Mouse (Mus musculus) heart, postnatal 4 days (tissue): ENCODE data around the gene Nek6. TPM values are rescaled to one million over a fixed set of nuclear protein-coding genes. Genes with fewer than 3 reads are reported as not detected.

ENCODE experiments used
- DNase-seq: peaks from one replicate; pipeline ENCODE4 v3.0.0; 2021
- total RNA-seq, 2 experiments: library from RNA; stranded (reverse); gene quantifications; 2 replicates each; pipeline ENCODE4 v1.2.3; 2021

Gene Nek6
- total RNA-seq, result 10 to 100 TPM; 24.8 to 26.0 TPM

DNA sequence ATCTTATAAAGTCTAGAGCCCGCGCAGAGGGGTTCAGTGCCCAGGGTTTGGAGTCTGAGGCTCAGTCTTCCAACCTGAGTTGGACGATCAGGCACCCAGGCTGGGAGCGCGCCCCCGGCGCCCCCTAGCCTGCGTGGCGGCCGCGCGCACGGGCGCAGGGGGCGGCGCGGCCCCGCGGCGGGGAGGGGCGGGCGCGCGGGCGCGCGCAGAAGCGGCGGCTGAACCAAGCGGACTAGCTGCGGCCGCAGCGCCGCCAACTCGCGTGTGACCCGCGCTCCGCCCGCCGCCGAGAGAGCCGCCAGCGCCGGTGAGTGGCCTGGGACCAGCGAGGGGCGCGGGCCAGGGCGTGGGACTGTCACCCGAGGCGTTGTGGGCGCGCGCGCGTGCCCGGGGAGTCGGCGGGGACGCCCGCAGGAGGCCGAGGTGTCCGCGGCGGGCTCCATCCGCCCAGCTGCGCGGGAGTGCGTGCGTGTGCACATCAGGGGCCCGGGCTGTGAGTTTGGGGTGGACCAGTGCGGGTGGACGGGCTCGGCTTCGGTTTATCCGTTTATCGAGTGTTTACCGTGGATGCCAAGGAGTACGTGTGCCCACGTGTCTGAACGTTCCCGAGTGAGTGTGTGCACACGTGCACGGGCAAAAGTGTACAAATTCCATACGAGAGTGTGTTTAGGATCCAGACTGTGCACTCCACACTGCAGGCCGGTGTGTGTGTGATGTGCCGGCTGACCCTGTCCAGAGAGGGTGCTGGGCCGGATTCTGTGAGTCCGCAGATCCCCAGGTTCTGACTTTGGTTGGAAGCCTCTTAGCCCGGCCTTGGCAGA is at the start of gene Nek6:
Gene Nek6, plus strand, starts transcription at position 157 of the 821 bp plus-strand sequence.
- peak; percentile 74 for DNase-seq

DNA sequence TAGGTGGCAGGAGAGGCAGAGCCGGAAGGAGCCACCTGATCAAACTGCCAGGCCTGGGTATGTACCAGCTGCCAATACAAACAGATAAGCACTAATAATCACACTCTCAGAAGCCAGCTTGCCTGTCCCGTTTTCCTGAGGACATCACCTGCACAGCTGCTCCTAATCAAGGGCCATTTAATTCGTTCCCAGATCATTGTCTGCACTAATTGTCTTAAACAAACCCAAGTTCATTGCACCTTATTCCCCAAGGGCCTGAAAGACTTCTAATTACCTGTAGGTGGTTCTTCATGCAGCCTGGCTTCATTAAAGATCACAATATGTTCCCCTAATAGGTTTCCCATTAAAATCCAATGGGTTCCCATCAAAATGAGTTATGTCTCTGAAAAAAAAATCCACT is 49.1 kb upstream of the Nek6 start:
- no peak for DNase-seq

DNA sequence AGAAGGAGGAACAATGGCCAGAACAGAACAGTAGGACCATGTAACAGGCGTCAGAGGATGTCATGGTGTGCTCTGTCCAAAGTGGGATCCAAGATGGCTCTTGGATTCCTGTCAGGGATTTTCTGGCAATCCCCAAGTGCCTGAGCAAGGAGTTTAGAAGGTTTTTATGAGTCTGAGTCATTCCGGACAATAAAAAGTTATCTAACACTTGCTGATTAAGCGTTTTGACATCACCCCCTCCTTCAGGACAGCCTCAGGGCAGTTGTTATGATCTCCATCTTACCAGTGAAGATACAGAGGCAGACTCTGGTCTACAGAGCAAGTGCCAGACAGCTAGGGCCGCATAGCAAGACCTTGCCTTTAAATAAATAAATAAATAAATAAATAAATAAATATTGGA is 42.6 kb upstream of the Nek6 start:
- DNase-seq, result no peak

DNA sequence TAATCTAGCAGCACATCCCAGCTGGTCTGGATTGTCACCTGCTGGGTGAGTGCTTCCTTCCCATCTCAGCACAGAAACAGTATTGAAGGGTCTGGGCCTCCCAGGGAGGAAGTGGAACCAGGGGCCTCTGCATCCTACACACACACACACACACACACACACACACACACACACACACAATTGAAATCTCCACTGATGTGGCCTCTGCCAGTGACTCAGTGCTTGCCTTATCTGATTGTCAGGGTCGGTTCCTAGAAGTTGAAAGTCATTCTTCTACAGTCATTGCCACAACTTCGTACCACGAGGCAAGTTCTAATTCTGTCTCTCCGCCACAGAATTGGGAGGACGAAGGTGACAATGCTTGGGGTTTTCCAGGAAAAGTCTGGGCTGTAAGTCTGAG is 39.7 kb upstream of the Nek6 start:
- DNase-seq, result no peak

DNA sequence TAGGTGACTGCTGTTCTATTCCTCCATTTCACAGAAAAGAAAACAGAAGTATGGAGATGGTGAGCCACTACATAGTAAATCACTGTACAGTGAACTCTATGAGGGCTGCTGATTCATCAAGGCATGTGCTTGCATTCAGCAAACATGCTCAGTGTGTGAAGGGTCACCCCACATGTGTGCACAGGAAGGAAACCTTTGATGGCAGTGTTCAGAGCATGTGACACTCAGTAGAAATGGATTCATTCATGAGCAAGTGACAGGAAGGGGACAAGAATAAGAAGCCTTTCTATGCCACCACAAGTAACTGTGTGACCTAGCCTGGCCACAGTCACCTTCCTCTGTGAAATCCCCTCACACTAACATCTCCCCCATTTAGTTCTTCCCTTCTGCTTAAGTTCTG is 38.6 kb upstream of the Nek6 start:
- DNase-seq, result no peak

DNA sequence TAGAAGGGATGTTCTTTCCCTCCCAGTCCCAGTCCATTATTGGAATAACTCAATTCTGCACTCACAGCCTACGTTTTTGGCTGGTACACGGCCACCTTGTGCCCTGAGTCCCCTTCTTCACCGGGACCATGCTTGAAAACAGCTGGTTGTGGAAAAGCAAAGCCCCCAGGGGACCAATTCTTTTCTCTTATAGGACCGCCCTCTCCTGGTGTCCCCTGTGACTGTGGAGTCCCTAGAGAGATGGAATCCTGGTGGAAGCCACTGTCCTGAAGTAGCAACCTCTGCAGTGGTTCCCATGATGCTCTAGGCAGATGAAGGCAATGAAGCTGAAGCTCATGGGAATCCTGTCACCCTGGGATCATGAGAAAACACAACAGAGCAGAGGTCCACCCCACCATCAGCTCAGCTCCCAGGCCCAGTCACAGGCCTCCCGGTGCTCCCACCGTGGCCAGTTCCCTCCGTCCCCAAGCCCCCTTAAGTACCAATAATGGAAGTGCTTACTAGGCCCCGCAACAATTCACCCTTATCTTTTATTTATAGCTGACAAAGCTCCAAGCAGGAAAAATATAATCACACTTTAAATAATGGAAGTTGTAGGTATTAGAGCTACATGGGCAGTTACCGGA is 34.5 kb upstream of the Nek6 start:
- no peak for DNase-seq

DNA sequence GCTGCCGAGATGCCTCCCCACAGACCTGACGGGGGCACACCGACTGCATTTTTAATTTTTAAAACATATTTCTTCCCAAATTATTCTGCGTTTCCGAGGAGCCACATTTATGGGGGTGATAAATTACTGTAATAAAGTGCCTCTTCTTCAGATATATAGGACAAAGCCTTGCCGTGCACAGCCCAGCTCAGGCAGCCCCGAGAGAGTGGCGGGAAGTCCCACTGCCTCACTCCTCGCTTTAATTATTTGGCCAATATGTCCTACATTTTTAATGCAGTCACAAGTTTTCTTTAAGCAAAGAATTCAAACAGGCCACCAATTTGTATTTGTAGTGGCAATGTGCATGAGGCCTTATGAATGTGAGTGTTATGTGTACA is 34.0 kb upstream of the Nek6 start:
- no peak for DNase-seq

DNA sequence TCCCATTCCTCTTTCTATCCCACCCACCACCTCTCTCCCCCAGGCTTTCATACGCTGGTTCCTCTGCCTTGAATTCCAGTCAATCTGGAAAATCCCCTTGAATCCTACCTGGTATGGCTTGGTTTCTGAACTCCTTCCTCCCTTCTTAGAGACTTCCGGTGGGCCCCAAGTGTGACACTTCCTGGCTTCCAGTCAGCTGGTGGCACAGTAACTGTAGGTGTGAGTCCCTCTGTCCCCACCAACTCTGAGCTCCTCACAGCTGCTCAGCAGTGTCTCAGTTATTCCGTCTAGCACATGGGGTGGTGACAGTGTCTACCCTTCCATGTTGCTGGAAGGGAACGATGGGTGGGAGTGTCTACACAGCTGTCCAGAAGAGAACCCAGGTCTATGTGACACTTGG is 32.8 kb upstream of the Nek6 start:
- no peak for DNase-seq

DNA sequence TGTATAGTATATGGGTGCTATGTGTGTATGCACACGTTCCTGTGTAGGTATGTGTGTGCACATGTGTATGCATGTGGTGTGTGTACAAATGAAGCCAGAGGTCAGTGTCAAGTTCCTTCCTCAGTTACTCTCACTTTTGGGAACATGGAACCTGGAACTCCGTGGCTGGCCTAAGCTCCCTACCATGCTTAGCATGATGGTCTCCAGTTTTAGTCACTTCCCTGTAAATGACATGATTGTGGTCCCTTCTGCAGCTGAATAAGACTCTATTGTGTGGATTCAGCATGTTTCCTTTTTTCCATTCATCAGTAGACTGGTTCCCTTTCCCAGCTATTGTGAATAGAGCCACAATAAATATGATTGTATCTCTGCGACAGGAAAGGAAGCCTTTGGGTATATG is 31.9 kb upstream of the Nek6 start:
- DNase-seq, result no peak

DNA sequence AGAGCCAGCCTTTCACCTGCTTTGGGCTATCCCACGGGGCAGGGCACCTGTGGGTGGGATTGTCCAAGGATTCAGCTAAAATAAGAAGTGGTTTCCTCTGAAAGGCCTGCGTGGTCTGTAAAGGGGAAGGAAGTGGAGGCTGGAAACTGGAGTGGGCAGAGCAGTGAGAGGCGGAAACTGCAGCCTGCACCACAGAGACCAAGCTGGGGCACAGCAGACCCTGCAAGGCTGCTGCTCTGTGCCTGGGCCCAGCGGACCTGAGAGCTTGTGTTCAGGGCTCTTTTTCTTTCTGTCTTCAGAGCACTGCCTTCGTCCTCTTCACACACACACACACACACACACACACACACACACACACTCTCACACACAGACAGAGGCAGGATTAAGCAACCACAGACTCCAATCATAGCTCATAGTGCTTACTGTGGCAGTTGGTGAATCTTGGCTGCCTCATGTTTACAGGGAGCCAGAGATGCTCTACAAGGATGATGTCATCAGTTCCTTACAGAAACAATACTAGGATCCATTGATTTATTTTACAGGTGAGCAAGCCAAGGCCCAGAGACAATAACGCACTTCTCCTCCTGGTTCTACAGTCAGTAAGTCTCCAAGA is 30.2 kb upstream of the Nek6 start:
- DNase-seq, result no peak

DNA sequence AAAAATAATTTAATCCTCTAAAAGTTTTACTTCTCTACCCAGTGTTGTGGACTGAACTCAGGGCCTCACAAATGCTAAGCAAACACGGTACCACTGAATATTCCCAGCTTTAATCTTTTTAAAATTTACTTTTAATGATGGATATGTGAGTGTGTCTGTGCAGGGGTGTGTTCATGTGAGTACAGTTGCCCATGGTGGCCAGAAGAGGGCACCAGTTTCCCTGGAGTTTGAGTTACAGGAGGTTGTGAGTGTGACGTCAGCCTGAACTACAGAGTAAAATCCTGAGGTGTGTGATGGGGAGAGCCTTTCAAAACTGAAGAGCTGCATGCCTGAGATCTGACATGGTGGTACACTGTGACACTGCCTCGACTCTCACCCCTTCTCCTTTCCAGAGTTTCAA is 29.3 kb upstream of the Nek6 start:
- no peak for DNase-seq

DNA sequence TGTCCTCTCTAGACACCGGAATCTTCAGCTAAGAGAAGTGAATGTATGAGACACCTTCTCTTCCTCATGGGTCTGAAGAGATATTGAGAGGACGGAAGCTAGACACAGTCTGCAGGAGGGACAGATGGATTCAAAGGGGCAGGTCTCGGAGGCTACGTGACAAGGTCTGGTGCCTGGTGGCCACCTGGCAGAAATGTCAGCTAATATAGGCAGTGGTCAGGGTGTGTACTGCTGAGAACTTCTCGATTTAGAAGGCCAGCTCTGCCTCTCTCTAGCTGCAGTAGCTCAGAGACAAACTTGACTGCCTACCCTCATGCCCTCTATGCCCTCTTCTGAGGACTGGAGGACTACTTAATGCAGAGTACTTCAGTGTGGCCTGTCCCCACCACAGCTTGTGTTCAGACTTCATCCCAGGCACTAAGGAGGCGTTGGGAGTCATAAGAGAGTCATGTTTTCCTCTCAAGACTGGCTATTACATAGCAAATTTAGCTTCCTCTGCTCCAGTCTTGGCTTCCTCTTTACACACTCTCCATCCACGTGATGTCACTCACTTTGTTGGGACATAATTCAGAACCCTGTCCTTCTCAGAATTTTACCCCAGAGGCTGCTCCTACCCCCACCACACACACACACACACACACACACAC is 28.3 kb upstream of the Nek6 start:
- no peak for DNase-seq

DNA sequence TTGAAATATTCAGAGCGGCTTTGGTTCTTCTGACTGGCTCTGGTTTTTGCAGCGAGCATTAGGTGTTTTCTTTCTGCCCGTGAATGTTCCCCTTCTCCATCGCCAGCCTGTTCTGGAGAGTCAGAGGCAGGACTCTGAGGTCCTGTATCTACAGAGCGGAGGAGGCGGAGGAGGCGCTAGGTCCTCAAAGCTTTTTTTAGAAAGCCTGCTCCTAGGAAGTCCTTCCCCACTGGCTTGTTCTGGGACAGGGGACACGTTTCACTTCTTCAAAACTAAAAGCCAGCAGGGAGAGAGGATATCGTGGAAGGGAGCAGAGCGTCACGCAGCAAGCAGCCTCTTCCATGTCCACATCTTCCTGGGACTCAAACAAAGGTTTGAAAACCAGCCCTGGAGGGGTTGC is 26.9 kb upstream of the Nek6 start:
- no peak for DNase-seq

DNA sequence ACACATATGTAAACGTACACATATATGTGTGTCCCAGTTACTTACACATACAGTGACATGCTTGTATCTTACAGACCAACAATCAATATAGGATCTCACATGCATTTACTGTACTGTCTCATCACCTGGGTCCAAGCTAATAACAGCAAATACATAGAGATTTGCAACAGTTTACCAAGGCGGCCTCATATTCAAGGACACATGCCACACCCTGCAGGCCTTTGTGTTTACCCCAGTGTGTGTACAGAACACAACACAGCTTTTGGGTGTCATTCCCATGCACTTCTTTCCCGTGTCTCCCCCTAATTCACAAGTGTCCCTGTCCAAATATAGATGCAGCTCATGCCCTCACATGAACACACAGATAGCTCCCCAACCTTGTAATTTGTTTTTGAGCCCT is 26.0 kb upstream of the Nek6 start:
- no peak for DNase-seq

DNA sequence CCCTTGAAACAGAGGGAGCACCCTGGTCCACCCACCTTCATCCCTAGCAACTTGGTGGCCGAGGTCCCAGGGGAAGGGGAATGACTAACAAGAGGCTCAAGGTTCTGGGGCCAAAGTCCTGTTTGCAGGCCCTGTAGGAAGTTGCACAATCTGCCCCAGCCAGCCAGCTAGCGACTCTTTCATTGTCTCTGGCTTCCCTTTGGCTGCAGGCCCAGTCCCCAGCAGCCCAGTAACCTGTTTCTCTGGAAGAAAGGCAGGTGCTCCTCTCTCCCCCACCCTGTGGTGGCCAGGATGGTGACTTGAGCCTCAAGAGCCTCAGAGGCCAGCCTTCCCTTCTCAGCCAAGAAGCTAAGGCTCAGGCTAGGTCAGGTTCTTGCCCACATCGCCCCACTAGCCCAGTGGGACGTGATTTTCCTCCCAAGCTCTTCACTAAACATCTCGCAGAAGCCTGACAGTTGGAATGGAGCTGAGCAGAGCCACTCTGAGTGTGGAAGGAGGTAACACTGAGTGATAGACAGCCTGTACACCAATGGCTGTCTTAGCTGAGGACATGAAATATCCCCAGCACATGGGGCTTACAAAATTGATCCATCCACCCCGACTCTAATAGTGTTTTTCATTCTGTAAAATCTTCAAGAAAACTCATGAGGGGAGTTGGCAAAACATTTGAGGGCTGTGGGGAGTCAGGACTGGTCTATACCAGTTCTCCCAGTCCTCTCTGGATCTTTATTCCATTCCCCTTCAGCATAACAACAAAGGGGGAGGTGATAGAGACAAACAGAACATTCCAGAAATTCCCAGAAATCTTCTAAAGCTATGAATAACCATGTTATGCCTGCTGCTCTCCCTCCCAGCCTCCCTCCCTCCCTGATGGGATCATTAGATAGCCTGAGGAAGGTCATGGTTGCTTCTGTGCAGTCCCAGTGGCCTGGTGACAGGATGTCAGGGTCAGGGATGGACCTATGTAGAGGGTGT is 25.2 kb upstream of the Nek6 start:
- peak; percentile 77 for DNase-seq

DNA sequence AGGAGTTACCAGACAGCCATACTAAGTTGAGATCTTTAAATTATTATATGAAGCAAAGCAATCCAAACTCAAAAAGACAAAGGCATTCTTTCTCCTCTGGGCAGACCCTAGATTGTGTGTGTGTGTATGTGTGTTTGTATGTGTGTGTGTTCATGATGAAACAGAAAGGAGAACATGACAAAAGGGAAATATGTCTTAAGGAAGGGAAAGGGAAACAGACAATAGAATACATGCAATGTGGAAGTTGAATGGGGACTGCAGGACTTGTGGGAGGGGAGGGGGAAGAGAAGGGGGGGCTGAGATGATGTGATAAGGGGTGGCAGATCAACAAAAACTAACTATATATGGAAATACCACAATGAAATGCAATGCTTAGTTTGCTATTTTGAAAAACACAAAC is 13.8 kb upstream of the Nek6 start:
- no peak for DNase-seq

DNA sequence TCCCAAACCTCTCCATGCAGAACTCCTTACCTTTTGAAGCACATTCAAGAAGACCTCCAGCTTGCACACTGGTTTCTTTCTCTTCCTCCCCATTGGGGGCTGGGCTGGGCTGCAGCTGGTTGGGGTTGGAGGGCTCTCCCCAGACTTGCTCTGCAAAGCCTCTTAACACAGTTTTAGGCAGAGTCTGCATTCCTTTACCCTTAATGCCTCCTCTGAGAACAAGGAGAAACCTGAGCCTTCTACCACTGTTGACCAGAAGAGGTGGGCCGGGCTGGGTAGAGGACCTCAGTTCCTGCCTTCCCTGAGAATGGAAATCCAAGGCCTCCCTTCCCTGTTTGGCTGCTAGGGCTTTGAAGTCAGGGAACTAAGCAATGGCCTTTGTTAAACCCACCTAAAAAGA is 9.8 kb upstream of the Nek6 start:
- DNase-seq, result no peak

DNA sequence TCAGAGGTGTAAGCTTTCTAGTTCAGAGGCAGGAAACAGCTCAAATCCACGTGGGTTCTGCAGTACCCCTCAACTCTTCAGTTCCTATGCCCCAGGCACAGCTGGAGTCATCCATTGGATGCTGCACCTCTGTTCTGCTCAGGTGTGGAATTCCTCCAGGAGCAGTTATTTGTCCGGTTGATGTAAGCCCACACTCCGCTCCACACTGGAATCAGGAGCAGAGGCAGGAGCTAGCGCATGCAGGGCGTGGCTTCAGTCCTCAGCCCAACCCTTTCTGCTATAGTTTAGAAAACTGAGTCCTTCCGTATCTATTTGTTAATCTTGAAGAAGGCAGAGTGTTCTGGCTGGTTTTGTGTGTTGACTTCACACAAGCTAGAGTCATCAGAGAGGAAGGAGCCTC is 9.3 kb upstream of the Nek6 start:
- DNase-seq, result no peak

DNA sequence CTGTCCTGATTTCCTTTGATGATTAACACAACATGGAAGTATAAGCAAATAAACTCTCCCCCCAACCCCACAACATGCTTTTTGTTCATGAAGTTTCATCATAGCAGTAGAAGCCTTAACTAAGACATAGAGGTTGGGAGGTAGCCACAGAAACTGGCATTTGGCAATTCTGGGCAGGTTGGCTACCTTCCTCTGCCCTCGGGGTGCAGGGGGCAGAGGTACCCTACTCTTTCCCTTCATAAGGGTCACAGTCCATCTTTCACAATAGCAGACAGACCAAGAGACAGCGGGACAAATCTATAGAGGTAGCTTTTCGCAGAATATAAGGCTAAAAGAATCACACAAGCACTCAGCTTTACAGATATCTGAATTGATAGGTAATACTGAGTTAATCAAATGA is 8.7 kb upstream of the Nek6 start:
- no peak for DNase-seq

DNA sequence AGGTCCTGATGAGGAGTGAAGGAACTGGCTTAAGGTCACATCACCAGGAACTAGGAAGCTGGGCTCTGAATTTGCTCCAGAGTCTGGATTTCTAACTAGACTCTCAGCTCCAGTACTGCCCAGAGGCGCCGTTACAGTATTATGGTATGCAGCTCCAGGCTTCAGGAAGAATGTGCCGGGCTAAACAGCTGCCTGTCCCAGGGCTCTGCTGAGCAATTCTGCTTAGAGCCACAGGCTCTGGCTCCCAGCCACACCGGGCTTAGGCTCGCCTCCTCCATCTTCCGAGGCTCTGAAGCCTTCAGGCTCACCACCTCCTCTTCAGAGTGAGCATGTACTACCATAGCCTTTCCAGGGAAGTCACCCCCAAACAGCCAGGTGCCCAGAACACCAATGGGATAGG is 7.1 kb upstream of the Nek6 start:
- DNase-seq, result peak; percentile 47

DNA sequence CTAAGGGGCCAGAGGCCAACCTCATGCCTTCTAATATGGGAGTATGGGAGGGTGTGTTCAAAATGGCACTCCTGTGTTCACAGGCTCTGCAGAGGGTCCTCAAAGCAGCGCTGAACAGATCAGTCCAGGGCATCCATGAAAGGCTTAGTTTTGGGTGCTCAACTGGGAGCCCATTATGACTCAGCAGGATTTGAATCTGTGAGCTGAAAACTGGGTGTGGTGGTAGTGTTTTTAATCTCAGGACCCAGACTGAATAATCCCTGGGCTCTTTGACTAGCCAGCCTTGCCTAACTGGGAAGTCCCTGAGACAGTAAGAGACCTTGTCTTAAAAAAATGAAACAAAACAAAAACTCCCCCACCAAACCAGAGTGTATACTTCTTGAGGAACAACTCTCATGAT is 4.3 kb upstream of the Nek6 start:
- DNase-seq, result no peak

DNA sequence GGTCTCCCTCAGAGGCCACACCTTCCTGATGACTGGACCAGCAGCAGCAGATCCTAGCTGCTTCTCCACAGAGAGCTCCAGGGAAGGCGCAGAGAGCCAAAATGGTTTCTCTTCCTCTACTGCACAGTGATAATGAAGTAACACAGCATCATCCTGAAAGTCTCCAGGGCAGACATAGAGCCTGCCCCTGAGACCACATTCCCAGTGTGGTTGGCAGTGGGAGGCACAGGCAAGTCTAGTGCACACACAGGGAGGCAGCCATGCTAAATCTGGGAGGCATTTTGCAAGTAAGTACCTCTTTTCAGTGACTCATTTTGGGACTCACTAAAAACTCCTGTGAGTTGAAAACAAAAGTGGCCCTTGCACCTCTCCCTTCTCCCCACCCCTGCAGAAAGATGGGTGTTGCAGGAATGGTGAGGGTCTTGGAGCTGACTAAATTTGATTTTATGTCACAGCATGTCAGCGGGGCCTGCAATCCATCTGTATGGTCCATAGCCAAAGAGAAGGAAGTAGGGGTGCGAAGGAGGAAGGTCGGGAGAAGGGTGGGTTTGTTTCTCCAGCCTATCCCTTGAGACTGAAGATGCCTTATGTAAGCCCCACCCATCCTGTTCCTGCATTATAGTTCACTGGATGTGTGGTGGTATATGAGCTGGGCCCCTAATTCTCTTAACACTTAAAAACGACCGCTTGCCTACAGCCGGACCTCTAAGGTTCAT is 2.3 kb upstream of the Nek6 start:
- no peak for DNase-seq
